Mouse (Mus musculus) liver, embryonic 14.5 days (tissue): ENCODE data around the gene Fam221b. TPM values are rescaled to one million over a fixed set of nuclear protein-coding genes. Genes with fewer than 3 reads are reported as not detected.

Source experiments
- ATAC-seq: fragments of 200-750 bp; cut with Nextera tagmentation; 2 replicates; pipeline ENCODE4 v1.8.0; 2017; ENCODE audit warnings: moderate number of reproducible peaks, mild to moderate bottlenecking, moderate library complexity; ENCODE audit not compliant: insufficient read depth
- DNase-seq, 3 experiments: peaks; one replicate each; pipeline ENCODE4 v3.0.0-alpha.2; 2012 to 2013; ENCODE audit warnings: low read depth in 3 of 3, low spot score in 3 of 3
- H3K27ac ChIP-seq: fragments of 300-500 bp; sonication (generic); 2 replicates; pipeline ENCODE4 v1.5.1; 2014; ENCODE audit warnings: moderate library complexity, mild to moderate bottlenecking, control low read depth, inconsistent platforms
- H3K27me3 ChIP-seq: fragments of 300-500 bp; sonication (generic); 2 replicates; pipeline ENCODE4 v1.6.1; 2014; ENCODE audit warnings: mild to moderate bottlenecking, low read length, moderate library complexity; ENCODE audit not compliant: control insufficient read depth, insufficient read depth
- H3K36me3 ChIP-seq: fragments of 300-500 bp; sonication (generic); replicated peaks from 2 replicates; pipeline ENCODE4 v1.6.1; 2014; ENCODE audit warnings: low read depth; ENCODE audit not compliant: control insufficient read depth, insufficient read depth
- H3K4me1 ChIP-seq, 2 experiments: fragments of 200-500 bp in 1 of 2; fragments of 300-500 bp in 1 of 2; sonication (generic) in 1 of 2; replicated peaks; 2 replicates each; pipeline ENCODE4 v1.6.1; 2012 to 2014; ENCODE audit warnings: antibody characterized with exemption in 1 of 2, inconsistent platforms in 1 of 2, low read length in 1 of 2; ENCODE audit not compliant: control insufficient read depth in 2 of 2, insufficient read depth in 2 of 2
- H3K4me2 ChIP-seq: fragments of 300-500 bp; sonication (generic); 2 replicates; pipeline ENCODE4 v1.6.1; 2014; ENCODE audit warnings: low read depth, mild to moderate bottlenecking, control low read depth, moderate library complexity
- H3K4me3 ChIP-seq, 2 experiments: fragments of 200-500 bp in 1 of 2; fragments of 300-500 bp in 1 of 2; sonication (generic) in 1 of 2; 2 replicates each; pipeline ENCODE4 v1.5.1; 2012 to 2014; ENCODE audit warnings: low read depth in 2 of 2, low read length in 2 of 2, mild to moderate bottlenecking in 2 of 2, control low read depth in 1 of 2, inconsistent platforms in 1 of 2, moderate library complexity in 1 of 2; ENCODE audit not compliant: insufficient read depth in 1 of 2
- H3K9ac ChIP-seq: fragments of 300-500 bp; sonication (generic); replicated peaks from 2 replicates; pipeline ENCODE4 v1.6.1; 2014; ENCODE audit warnings: mild to moderate bottlenecking, control low read depth, moderate library complexity
- H3K9me3 ChIP-seq: fragments of 300-500 bp; sonication (generic); 2 replicates; pipeline ENCODE4 v1.6.1; 2016; ENCODE audit warnings: low read length, mixed read lengths; ENCODE audit not compliant: control insufficient read depth
- CTCF ChIP-seq: IDR thresholded peaks from 2 replicates; pipeline ENCODE4 v1.5.1; 2016; ENCODE audit warnings: antibody characterized with exemption, low read depth, control low read depth
- EP300 ChIP-seq: IDR thresholded peaks from 2 replicates; pipeline ENCODE4 v1.6.1; 2016; ENCODE audit warnings: antibody characterized with exemption, low read depth
- WGBS: fragments of 180-500 bp; shearing (Covaris S2); extraction: QIAGEN DNeasy Blood & Tissue Kit; methylation state at CpG from one replicate; pipeline ENCODE4 v1.1.7; 2014; ENCODE audit not compliant: insufficient replicate concordance; 5-methylcytosine and 5-hydroxymethylcytosine counted together
- polyA plus RNA-seq, 2 experiments: library from polyadenylated mRNA; depleted of rRNA in 1 of 2; stranded (reverse) in 1 of 2; unstranded in 1 of 2; fragments of >200 nt; fragmentation: Nextera tagmentation in 1 of 2; extraction: Ambion mirVana in 1 of 2; gene quantifications; 2 replicates each; pipeline versions ENCODE4 v1.2.1 to v1.2.3; 2012 to 2014

Fam221b gene
- polyA plus RNA-seq (2012; rRNA removed) = 0.01 and 0.02 TPM in 2 replicates
- 1.7 TPM in 2 replicates for polyA plus RNA-seq (2014; fragmentation: Nextera tagmentation; extraction: Ambion mirVana)

GRCm38 (mm10) chr4:43668782-43669427 is at the start of gene Fam221b, which contains the start of gene Tmem8b:
Gene Fam221b (minus strand): TSS chr4:43669145.
Gene Tmem8b (plus strand): TSS chr4:43668971.
- Histone ChIP-seq H3K27me3 (peaks cover 9% of the 10 kb centered on the region), H3K36me3 (no peaks in the 10 kb centered on the region), H3K9ac (peak within 1 kb of the TSS; percentile 48), H3K4me3 (peak within 1 kb of the TSS; percentile 67 to 69), H3K4me1 (peaks cover 5 to 9% of the 10 kb centered on the region in 2 experiments), H3K4me2 (peak within 1 kb of the TSS; percentile 67), H3K9me3 (no peaks in the 10 kb centered on the region), H3K27ac (no peak within 1 kb of the TSS)
- 2% methylated on average over 38 of the region's 41 CpGs for WGBS
- TF ChIP-seq CTCF (no peak), EP300 (no peak)
- ATAC-seq (peak; percentile 95), DNase-seq (peak; percentile 72 to 75 (median 72))

GRCm38 (mm10) chr4:43713652-43714219 is 44.8 kb upstream of the Fam221b start:
- no peak for ATAC-seq
- H3K4me3 ChIP-seq = no peak overlapping the region
- TF ChIP-seq EP300 = no peak
- TF ChIP-seq CTCF = no peak
- H3K9ac ChIP-seq = no peak overlapping the region
- H3K4me1 ChIP-seq = no peaks in the 10 kb centered on the region
- no peak overlapping the region for H3K4me2 ChIP-seq
- no peak for DNase-seq
- no peaks in the 10 kb centered on the region for H3K9me3 ChIP-seq
- H3K27me3 ChIP-seq = no peaks in the 10 kb centered on the region
- 27% methylated on average over 7 of the region's 7 CpGs for WGBS
- no peak overlapping the region for H3K27ac ChIP-seq
- no peaks in the 10 kb centered on the region for H3K36me3 ChIP-seq

GRCm38 (mm10) chr4:43711821-43712220 is 42.9 kb upstream of the Fam221b start:
- Histone ChIP-seq H3K36me3 (no peaks in the 10 kb centered on the region), H3K27me3 (no peaks in the 10 kb centered on the region), H3K9me3 (no peaks in the 10 kb centered on the region), H3K4me2 (no peak overlapping the region), H3K9ac (no peak overlapping the region), H3K27ac (no peak overlapping the region), H3K4me3 (no peak overlapping the region), H3K4me1 (no peaks in the 10 kb centered on the region)
- no peak for ATAC-seq
- 1% methylated on average over 2 of the region's 2 CpGs for WGBS
- DNase-seq = peak in 1 of 3 experiments; percentile 20
- TF ChIP-seq EP300 (no peak), CTCF (peak; percentile 83)

GRCm38 (mm10) chr4:43709869-43710268 is 40.9 kb upstream of the Fam221b start, which contains the start of gene Olfr71:
Gene Olfr71 (minus strand): TSS chr4:43710255.
- DNase-seq = no peak

GRCm38 (mm10) chr4:43705991-43706390 is 37.0 kb upstream of the Fam221b start:
- H3K4me3 ChIP-seq = no peak overlapping the region
- DNase-seq = no peak
- no peaks in the 10 kb centered on the region for H3K27me3 ChIP-seq
- no peaks in the 10 kb centered on the region for H3K36me3 ChIP-seq
- WGBS = 69% methylated on average over 13 of the region's 13 CpGs
- H3K9ac ChIP-seq = no peak overlapping the region
- no peak for ATAC-seq
- no peaks in the 10 kb centered on the region for H3K9me3 ChIP-seq
- H3K4me1 ChIP-seq = no peaks in the 10 kb centered on the region
- H3K4me2 ChIP-seq = no peak overlapping the region
- no peak overlapping the region for H3K27ac ChIP-seq
- no peak for TF ChIP-seq EP300
- no peak for TF ChIP-seq CTCF

More at GRCm38 (mm10) chr4:43709869-43710268, 40.9 kb upstream of the Fam221b start, which contains the start of gene Olfr71:
- Histone ChIP-seq H3K4me1 (no peaks in the 10 kb centered on the region), H3K27me3 (no peaks in the 10 kb centered on the region), H3K4me3 (no peak within 1 kb of the TSS), H3K4me2 (no peak within 1 kb of the TSS), H3K36me3 (no peaks in the 10 kb centered on the region), H3K9ac (no peak within 1 kb of the TSS), H3K9me3 (no peaks in the 10 kb centered on the region), H3K27ac (no peak within 1 kb of the TSS)
- ATAC-seq = no peak
- no peak for TF ChIP-seq EP300
- TF ChIP-seq CTCF = no peak
- WGBS = 48% methylated on average over 6 of the region's 6 CpGs
